Mouse (Mus musculus) bone marrow macrophage, adult 2 months (primary cell): ENCODE results near the gene Plekhm1. TPM values are rescaled to one million over a fixed set of nuclear protein-coding genes. Genes with fewer than 3 reads are reported as not detected.
"Not testable (repeated sequence)": the region's sequence is repeated elsewhere in the genome, so short reads cannot be mapped to it uniquely, and the experiment has no call there.

Experiments used
- H3K27ac ChIP-seq: 2 replicates; pipeline ENCODE4 v1.5.1; 2012; ENCODE audit warnings: low read depth, low read length; ENCODE audit not compliant: insufficient read depth
- H3K4me1 ChIP-seq: 2 replicates; pipeline ENCODE4 v1.6.1; 2012; ENCODE audit warnings: low read length; ENCODE audit not compliant: control insufficient read depth, insufficient read depth
- H3K4me3 ChIP-seq: 2 replicates; pipeline ENCODE4 v1.5.1; 2012; ENCODE audit warnings: mild to moderate bottlenecking, low read length, moderate library complexity; ENCODE audit not compliant: insufficient read depth
- CTCF ChIP-seq: IDR thresholded peaks from 2 replicates; pipeline ENCODE4 v1.5.1; 2012; ENCODE audit warnings: low read depth, mild to moderate bottlenecking, low read length, moderate library complexity
- POLR2A ChIP-seq: IDR thresholded peaks from 2 replicates; pipeline ENCODE4 v1.6.1; 2012; ENCODE audit warnings: mild to moderate bottlenecking, low read depth, low read length, borderline replicate concordance
- polyA plus RNA-seq: library from polyadenylated mRNA; stranded (reverse); fragments of >200 nt; gene quantifications from 2 replicates; pipeline ENCODE4 v1.2.4, GENCODE M21; 2012; ENCODE audit not compliant: missing spikeins, insufficient read depth, insufficient read length

Plekhm1 gene
- polyA plus RNA-seq, 1 experiment, result 75.0 TPM

- Histone ChIP-seq H3K27ac (no peak overlapping the region), H3K4me1 (no peaks in the 10 kb centered on the region), H3K4me3 (no peak overlapping the region)
- TF ChIP-seq POLR2A (no peak), CTCF (no peak)
Measured at GRCm38 (mm10) chr11:103333719-103334398, 78.6 kb downstream of the Plekhm1 start.

DNA sequence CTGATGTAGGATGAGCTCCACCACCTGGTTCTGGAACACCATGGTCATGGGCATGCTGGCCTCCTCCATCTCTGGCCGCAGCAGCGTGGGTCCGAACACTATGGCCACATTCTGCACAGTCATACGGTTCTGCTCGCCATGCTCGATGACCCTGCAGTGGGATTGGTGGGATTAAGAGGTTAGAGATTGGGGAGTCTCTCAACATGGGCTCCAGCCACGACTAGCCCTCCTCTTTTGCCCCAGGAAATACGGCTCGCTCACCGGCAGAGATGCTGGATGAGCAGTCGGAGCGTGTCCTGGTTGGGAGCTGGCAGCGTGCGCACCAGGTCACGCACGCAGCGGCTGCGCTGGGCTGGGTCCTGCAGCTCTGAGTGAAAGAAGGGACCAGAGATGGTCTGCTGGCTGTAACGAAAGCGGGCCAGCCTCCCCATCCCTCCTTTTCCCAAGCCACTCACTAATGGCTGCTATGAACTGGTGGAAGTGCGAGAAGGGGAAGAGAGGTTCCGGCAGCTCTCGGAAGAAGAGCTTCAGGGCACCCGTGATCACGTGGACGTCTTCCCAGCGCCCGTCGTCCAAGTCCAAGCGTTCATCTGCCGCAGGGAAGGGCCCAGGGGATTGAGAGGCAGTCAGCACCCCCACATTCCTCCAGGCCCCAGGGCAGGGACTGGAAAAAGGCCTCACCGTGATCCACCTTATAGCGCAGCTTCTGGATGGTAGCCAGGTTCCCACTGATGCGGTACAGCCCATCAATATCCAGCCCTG is 79.4 kb downstream of the Plekhm1 start:
- Histone ChIP-seq H3K4me1 (no peaks in the 10 kb centered on the region), H3K4me3 (no peak overlapping the region), H3K27ac (no peak overlapping the region)
- TF ChIP-seq POLR2A (no peak), CTCF (no peak)

- H3K4me3 ChIP-seq, result no peak overlapping the region
Measured at GRCm38 (mm10) chr11:103332186-103332889, 80.1 kb downstream of the Plekhm1 start.

DNA sequence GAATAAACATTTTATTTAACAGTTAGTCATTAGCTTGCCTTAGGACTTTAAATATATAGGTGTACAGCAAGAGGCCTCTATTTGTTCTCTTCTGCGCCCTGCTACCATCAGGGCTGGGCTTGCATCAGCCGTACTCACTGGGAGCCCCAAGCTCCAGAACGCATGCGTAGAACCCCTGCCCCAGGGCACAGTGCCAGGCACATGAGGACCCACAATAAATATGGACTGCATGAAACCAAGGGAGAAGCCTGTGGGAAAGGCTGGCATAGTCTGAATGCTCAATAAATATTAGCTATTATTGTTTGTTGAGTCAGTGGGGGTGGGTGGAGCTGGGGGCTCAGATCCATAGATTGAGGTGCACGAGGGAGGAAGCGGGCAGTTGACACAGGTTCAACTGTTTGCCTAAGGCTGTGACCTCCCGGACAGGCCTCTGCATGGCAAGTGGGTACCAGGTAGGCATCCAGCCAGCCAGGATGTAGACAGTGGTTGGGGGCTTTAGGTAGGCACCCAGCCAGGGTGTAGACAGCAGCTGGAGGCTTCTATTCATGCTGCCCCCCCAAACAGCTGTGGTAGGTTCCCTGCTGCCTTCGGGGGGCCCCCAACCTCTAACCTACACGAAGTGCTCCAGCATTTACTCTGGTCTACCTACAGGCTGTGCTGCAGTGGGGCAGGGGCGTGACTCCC is 80.8 kb downstream of the Plekhm1 start:
- no peaks in the 10 kb centered on the region for H3K4me1 ChIP-seq
- TF ChIP-seq CTCF (no peak), POLR2A (no peak)
- no peak overlapping the region for H3K27ac ChIP-seq
- H3K4me3 ChIP-seq, result no peak overlapping the region

More at GRCm38 (mm10) chr11:103332186-103332889, 80.1 kb downstream of the Plekhm1 start:
- Histone ChIP-seq H3K4me1 (no peaks in the 10 kb centered on the region), H3K27ac (no peak overlapping the region)
- TF ChIP-seq POLR2A (no peak), CTCF (peak; percentile 93)

- Histone ChIP-seq H3K4me3 (no peak overlapping the region), H3K27ac (no peak overlapping the region), H3K4me1 (no peaks in the 10 kb centered on the region)
- TF ChIP-seq CTCF, result no peak
- TF ChIP-seq POLR2A, result no peak
Measured at GRCm38 (mm10) chr11:103330651-103331319, 81.7 kb downstream of the Plekhm1 start.

DNA sequence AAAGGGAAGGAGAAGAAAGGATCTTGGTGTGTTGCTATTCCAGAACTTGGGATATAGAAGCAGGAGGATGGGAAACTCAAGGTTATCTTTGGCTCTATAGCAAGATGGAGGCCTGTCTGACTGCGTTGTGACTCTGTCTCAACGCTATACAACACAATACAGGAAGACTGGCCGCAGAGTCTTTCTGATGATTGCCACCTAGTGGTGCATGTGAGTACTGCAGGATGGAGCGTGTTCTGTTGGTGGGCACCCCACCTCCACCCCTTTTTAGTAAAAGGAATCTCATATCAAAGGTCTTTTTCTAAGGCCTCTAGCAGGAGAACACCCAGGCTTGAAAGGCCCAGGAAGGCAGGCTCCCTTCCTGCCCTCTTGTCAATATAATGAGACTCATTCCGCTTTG is 85.5 kb downstream of the Plekhm1 start:
- H3K4me3 ChIP-seq, result no peak overlapping the region
- TF ChIP-seq POLR2A, result no peak
- peak; percentile 88 for TF ChIP-seq CTCF

GRCm38 (mm10) chr11:103325172-103325571 is 87.3 kb downstream of the Plekhm1 start:
- no peak overlapping the region for H3K27ac ChIP-seq
- H3K4me1 ChIP-seq, result peaks cover 10% of the 10 kb centered on the region
- no peak overlapping the region for H3K4me3 ChIP-seq
- TF ChIP-seq CTCF (peak; percentile 78), POLR2A (no peak)

More for the DNA sequence above, 85.5 kb downstream of the Plekhm1 start:
- no peak overlapping the region for H3K27ac ChIP-seq
- H3K4me1 ChIP-seq, result peaks cover 2% of the 10 kb centered on the region; the same call in 1 of the 2 replicates

DNA sequence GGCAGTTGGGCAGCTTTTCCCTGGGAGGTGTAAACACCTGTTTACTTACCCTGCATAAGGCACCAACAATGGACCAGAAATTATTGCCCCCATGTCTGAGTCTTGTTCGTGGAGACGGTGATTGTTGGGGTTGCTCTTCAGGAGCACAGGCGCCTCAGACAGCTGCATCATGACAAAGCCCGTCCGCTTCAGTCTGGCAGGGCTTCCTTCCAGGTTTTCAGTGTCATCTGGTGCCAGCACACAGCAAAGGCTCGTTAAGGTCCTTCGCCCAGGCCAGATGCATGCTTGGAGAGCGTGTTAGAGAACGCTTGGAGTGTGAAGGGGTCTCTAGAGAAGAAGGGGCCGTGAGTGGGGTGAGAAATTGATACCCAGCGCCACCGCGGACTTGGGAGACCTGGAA is 87.8 kb downstream of the Plekhm1 start:
- peaks cover 14% of the 10 kb centered on the region for H3K4me1 ChIP-seq
- TF ChIP-seq CTCF, result no peak
- TF ChIP-seq POLR2A, result no peak
- no peak overlapping the region for H3K4me3 ChIP-seq
- no peak overlapping the region for H3K27ac ChIP-seq

DNA sequence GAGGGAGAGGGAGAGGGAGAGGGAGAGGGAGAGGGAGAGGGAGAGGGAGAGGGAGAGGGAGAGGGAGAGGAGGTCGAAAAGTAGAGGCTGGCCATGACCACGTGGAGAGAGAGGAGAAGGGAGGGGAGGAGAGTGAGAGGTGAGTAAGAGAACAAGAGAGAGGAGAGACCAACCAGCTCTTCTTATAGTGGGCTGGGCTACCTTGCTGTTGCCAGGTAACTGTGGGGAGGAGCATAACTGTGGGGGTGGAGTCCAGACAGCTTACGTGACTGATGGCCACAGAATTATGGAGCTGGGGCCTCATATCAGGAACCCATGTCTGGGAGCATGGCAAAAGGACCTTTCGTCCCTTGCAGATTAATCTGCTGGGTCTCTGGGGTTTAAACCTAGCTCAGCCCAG is 89.7 kb downstream of the Plekhm1 start:
- H3K4me1 ChIP-seq, result peaks cover 14% of the 10 kb centered on the region
- not testable (repeated sequence) for H3K4me3 ChIP-seq, H3K27ac ChIP-seq
